Mouse (Mus musculus) erythroblast, embryonic 14.5 days (primary cell): ENCODE results near the gene A1bg. TPM values are rescaled to one million over a fixed set of nuclear protein-coding genes. Genes with fewer than 3 reads are reported as not detected.

Experiments used
- H3K27me3 ChIP-seq: 2 replicates; pipeline ENCODE4 v1.6.1; 2012; ENCODE audit warnings: inconsistent platforms; ENCODE audit not compliant: control insufficient read depth
- H3K36me3 ChIP-seq: 2 replicates; pipeline ENCODE4 v1.6.1; 2012; ENCODE audit warnings: mild to moderate bottlenecking, inconsistent platforms; ENCODE audit not compliant: control insufficient read depth
- H3K4me1 ChIP-seq: 2 replicates; pipeline ENCODE4 v1.6.1; 2012; ENCODE audit warnings: inconsistent platforms; ENCODE audit not compliant: control insufficient read depth
- H3K4me3 ChIP-seq: replicated peaks from 2 replicates; pipeline ENCODE3; 2012; ENCODE audit warnings: moderate library complexity, mild to moderate bottlenecking, inconsistent platforms
- H3K9me3 ChIP-seq: 2 replicates; pipeline ENCODE4 v1.6.1; 2012; ENCODE audit warnings: low read length, inconsistent platforms, mixed read lengths; ENCODE audit not compliant: control insufficient read depth
- GATA1 ChIP-seq: IDR thresholded peaks from 2 replicates; pipeline ENCODE4 v1.6.1; 2012; ENCODE audit warnings: low read length, inconsistent platforms, mixed read lengths
- TAL1 ChIP-seq: IDR thresholded peaks from 3 replicates; pipeline ENCODE4 v1.6.1; 2012; ENCODE audit warnings: low read length, inconsistent platforms, mixed read lengths
- polyA plus RNA-seq: library from polyadenylated mRNA; stranded (reverse); fragments of >175 nt; gene quantifications from 2 replicates; pipeline ENCODE4 v1.2.3, GENCODE M21; 2012

The A1bg gene
- polyA plus RNA-seq, 1 experiment = not detected

DNA sequence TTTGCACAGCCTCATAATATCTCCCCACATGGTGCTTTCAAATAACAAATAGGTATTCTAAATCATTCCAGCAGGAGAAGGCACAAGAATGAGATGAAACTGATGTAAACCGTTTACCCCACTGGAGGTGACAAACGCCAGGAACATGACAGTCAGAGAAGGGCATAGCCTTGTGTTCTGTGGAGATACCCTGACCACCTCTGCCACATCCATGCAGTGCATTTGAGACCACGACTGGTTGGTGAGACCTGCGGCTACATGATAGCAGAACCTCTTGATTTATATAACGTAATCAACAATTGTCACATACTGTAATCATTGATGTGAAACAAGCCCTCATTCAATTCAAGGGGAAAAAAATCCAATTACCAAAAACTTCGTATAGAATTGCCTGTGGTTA lies 47.1 kb downstream of the A1bg start:
- H3K4me1 ChIP-seq = no peaks in the 10 kb centered on the region
- H3K9me3 ChIP-seq = no peaks in the 10 kb centered on the region
- TF ChIP-seq TAL1 = no peak
- TF ChIP-seq GATA1 = no peak
- H3K4me3 ChIP-seq = no peak overlapping the region
- no peaks in the 10 kb centered on the region for H3K36me3 ChIP-seq
- H3K27me3 ChIP-seq = no peaks in the 10 kb centered on the region

DNA sequence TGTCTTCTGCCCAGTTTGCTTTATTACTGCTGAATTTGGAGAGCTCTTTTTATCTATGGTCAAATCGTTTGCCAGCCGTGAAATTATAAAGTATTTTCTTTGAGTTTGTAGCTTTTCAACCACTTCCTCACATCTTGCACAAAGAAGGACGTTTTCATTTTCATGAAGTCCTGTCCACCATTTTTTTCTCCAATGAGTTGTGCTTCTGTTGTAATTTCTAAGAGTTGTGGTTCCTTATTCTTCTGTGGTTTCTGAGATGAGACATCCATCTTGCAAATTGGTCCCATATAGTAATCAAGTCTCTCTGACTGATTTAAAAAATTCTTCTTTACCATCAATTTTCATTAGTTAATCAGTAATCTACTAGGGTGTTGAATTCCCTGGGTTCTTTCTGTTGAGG lies 60.4 kb downstream of the A1bg start:
- H3K4me3 ChIP-seq = no peak overlapping the region
- no peaks in the 10 kb centered on the region for H3K4me1 ChIP-seq
- H3K27me3 ChIP-seq = no peaks in the 10 kb centered on the region
- TF ChIP-seq TAL1 (no peak), GATA1 (no peak)
- no peaks in the 10 kb centered on the region for H3K36me3 ChIP-seq
- no peaks in the 10 kb centered on the region; the same call in 1 of the 2 replicates for H3K9me3 ChIP-seq

DNA sequence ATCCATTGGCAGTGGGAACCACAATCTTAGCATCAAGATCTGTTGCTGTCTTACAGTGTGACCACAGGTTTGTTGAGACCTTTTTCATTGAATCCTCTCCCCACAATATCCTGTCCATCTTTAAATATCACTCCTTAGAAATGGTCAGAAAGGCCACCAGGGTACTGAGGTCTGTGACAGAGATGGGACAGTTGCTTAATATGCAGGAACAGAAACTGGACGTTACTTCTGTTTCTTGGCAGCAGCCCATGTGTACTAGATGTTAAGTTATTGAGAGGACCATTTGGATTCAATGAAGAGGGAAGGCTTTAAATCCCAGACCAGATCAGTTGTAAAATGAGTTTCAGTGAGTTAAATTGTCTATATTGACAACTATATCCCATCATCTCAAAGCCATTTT lies 67.7 kb downstream of the A1bg start:
- Histone ChIP-seq H3K4me1 (peaks cover 26% of the 10 kb centered on the region), H3K36me3 (no peaks in the 10 kb centered on the region), H3K9me3 (peaks cover 3% of the 10 kb centered on the region; the same call in 1 of the 2 replicates), H3K4me3 (no peak overlapping the region), H3K27me3 (no peaks in the 10 kb centered on the region)
- TF ChIP-seq TAL1 (no peak), GATA1 (no peak)

DNA sequence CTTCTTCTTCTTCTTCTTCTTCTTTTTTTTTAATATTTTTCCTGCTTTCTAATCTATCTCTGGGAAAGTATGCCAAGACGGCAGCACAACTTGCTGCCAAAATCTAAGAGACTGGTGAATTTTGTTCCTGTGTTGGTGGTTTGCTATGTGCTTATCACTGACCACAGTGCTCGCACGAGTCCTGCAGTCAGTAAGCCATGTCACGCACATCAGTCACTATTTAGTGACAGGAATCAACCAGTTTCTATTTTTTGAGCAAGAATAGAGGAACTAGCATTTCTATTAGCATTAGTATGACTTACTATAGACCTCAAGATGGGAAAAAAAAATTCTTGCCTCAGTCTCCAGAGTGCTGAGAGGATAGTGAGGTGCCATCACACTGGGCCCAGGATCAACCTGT lies 68.7 kb downstream of the A1bg start:
- Histone ChIP-seq H3K36me3 (no peaks in the 10 kb centered on the region), H3K4me3 (no peak overlapping the region), H3K27me3 (no peaks in the 10 kb centered on the region), H3K4me1 (peaks cover 26% of the 10 kb centered on the region), H3K9me3 (peaks cover 3% of the 10 kb centered on the region; the same call in 1 of the 2 replicates)
- TF ChIP-seq TAL1 (no peak), GATA1 (no peak)

DNA sequence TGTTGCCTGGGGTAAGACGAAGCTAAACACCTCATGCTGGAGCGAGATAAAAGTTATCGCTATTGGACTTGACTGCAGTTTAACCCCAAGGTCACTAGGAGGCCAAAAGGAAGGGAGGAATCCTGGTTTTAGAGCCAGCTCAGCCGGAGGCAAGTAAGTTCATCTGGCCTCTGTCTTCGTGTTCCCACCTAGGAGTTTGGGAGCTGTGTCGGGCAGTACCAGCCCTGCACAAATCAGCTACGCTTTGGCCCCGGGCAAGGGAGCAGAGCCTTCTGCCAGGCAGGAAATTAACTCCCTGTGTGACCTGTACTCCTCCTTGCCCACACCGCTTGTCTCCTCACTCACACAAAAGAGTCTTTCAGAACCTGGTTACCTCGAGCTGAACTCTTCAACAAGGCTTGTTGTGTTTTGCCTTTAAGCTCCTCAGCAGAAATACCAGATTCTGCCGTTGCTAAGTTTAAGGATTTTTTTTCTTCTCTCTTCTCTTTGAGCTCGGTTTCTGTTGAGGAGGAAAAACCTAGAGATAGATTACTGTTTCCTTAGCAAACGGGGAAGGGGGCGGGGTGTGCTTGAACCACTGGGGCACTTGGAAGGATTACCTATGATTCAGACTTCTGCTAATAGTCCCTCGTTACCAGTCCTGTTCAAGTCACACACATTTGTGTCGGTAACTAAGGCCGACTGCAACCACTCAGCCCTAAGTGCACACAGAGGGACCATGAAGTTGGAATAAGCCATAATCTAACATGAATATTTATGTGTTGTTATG lies 69.4 kb downstream of the A1bg start, which contains the start of gene Fam84b:
Gene Fam84b (minus strand): TSS at position 548 of the 769 bp plus-strand sequence.
- Histone ChIP-seq H3K36me3 (no peaks in the 10 kb centered on the region), H3K4me3 (peak within 1 kb of the TSS; percentile 38), H3K4me1 (peaks cover 26% of the 10 kb centered on the region), H3K27me3 (no peaks in the 10 kb centered on the region), H3K9me3 (peaks cover 3% of the 10 kb centered on the region; the same call in 1 of the 2 replicates)
- no peak for TF ChIP-seq TAL1
- TF ChIP-seq GATA1 = no peak

DNA sequence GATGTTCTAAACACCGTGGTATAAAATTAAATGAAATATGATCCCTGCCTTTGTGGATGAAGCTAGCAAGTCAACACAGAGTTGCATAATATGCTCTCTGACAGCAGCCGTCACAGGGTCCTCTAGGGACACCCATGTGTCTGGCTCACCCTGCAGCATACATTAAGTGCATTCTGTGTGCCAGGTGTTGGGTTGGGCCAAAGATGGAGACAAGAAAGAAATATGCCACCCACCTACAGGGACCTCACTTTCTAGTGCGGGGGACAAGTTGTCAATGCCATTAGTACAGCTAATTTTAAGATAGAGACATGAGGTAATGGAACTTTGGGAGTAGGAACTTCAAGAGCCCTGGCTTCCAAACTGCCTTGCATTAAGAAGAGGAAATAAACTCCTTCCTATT lies 74.2 kb downstream of the A1bg start:
- Histone ChIP-seq H3K4me1 (peaks cover 17% of the 10 kb centered on the region), H3K27me3 (no peaks in the 10 kb centered on the region; the same call in 1 of the 2 replicates), H3K9me3 (no peaks in the 10 kb centered on the region), H3K36me3 (no peaks in the 10 kb centered on the region), H3K4me3 (no peak overlapping the region)
- TF ChIP-seq TAL1 (no peak), GATA1 (no peak)

Other genes starting within 250 kb of the A1bg start
- gene Fam84b, start 69.2 kb downstream of the A1bg start, polyA plus RNA-seq = 0.01 TPM in 1 of 2 replicates, not detected in the other